Mouse (Mus musculus) erythroblast, embryonic 14.5 days (primary cell): ENCODE results near the gene Psmb3.

Experiments
- GATA1 ChIP-seq: IDR thresholded peaks from 2 replicates; pipeline ENCODE4 v1.6.1; 2012; ENCODE audit warnings: low read length, inconsistent platforms, mixed read lengths
- TAL1 ChIP-seq: IDR thresholded peaks from 3 replicates; pipeline ENCODE4 v1.6.1; 2012; ENCODE audit warnings: low read length, inconsistent platforms, mixed read lengths

- no peak for TF ChIP-seq TAL1
- TF ChIP-seq GATA1 = no peak
Observed at GRCm38 (mm10) chr11:97664339-97664665, 38.9 kb upstream of the Psmb3 start.
